ENCODE assay signal across 1 mouse cellular context in the genomic region with DNA sequence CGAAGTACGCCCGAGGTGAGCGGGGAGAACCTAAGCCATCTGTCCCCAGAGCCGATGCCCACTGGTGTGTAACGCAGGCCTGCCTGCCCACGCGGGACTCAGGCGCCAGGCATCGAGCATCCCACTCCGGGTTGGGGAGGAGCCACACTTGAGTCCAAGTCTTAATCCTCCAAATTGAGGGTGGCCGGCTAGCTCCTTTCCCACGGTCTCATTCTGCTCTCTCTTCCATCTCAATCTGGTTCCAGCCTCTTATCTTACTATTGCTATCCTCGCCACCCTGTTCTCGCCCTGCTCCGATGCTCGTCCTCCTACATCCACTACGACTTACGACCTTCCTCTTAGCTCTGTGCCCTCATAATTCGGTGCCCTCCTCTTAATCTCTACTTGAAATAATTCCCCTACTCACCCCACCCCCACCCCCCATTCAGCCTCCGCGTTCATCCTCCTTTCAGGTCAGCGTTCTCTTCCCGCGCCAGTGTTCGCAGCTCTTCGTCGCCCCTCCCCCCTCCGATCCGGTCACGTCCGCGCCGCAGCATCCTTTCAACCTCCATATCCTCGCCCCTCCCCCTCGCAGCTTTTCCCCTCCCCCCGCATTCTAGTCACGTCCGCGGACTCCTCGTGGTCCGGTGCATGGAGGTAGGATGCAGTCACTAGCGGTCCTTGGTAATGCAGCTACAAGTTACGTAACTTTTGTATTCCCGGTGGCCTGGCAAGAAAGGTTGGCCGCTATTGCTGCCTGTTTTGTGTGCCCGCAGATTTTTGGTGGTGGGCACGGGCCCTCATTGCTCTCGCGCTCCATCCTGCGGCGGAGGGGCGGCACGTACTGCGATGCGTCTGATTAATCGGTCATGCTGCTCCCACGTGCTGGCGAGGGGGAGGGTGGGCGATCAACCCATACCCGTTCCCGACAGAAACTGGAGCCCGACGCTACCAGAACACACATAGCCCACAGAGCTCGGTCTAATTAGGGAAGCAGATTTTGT.
TF ChIP-seq lines count a peak whose summit lies in the region.

No protein-coding gene starts in this region.

TF ChIP-seq in CH12.LX, 34 proteins besides CTCF, POLR2A, EP300 and RAD21 (continued from another document):
- TF ChIP-seq SIN3A (IDR thresholded peaks at IDR 0.05; ENCODE audit: low read length) (peak; percentile 89), POLR2AphosphoS2 (IDR thresholded peaks at IDR 0.05; ENCODE audit: low read depth, low read length) (peak; percentile 62; the same call in 1 of the 2 replicates), SMC3 (IDR thresholded peaks at IDR 0.05; ENCODE audit: low read depth, low read length) (no peak), MAZ (IDR thresholded peaks at IDR 0.05; ENCODE audit: low read depth, low read length) (no peak; the same call in 1 of the 2 replicates), JUN (IDR thresholded peaks at IDR 0.05; ENCODE audit: insufficient read depth, low read depth, low read length) (no peak), BHLHE40 (IDR thresholded peaks at IDR 0.05; ENCODE audit: low read depth, low read length) (peak; percentile 94), ZKSCAN1 (IDR thresholded peaks at IDR 0.05; ENCODE audit: borderline replicate concordance, low read depth, low read length) (no peak), JUND (conservative IDR thresholded peaks at IDR 0.05; ENCODE audit: low read depth, low read length) (no peak), MXI1 (IDR thresholded peaks at IDR 0.05; ENCODE audit: low read depth, low read length) (peak; percentile 97), TCF12 (IDR thresholded peaks at IDR 0.05; ENCODE audit: low read depth, low read length) (peak; percentile 63), ZNF384 (IDR thresholded peaks at IDR 0.05; ENCODE audit: low read depth, low read length) (no peak), CHD2 (IDR thresholded peaks at IDR 0.05; ENCODE audit: low read length) (peak; percentile 96), USF2 (conservative IDR thresholded peaks at IDR 0.05; ENCODE audit: low read depth, low read length) (no peak), PAX5 (IDR thresholded peaks at IDR 0.05; ENCODE audit: low read length) (no peak)
TF ChIP-seq in CH12.LX: peak in this region for 18.
